Mouse (Mus musculus) embryonic fibroblast, embryonic 13.5 days (primary cell): ENCODE results near the gene Cacna1d.

Experiments
- CTCF ChIP-seq: IDR thresholded peaks from 2 replicates; pipeline ENCODE4 v1.5.1; 2011; ENCODE audit warnings: mild to moderate bottlenecking, control low read depth, low read length, moderate library complexity, borderline replicate concordance; ENCODE audit not compliant: insufficient read depth
- POLR2A ChIP-seq: IDR thresholded peaks from 2 replicates; pipeline ENCODE4 v1.6.1; 2011; ENCODE audit warnings: low read depth, mild to moderate bottlenecking, control low read depth, low read length, moderate library complexity

- TF ChIP-seq CTCF = no peak
- no peak for TF ChIP-seq POLR2A
These were observed 19.0 kb upstream of the Cacna1d start for GRCm38 (mm10) chr14:30510214-30510763.
